Mouse (Mus musculus) CH12.LX (cell line): ENCODE results near the gene Ier3. TPM values are rescaled to one million over a fixed set of nuclear protein-coding genes. Genes with fewer than 3 reads are reported as not detected.

Experiments
- DNase-seq: peaks from one replicate; pipeline ENCODE4 v3.0.0-alpha.2; 2013; ENCODE audit errors: extremely low read depth
- H3K27ac ChIP-seq: 2 replicates; pipeline ENCODE4 v1.5.1; 2012; ENCODE audit warnings: low read depth, mild to moderate bottlenecking, control low read depth, moderate library complexity; ENCODE audit not compliant: insufficient read depth
- H3K27me3 ChIP-seq: replicated peaks from 2 replicates; pipeline ENCODE3; 2012; ENCODE audit warnings: inconsistent platforms
- H3K36me3 ChIP-seq, 2 experiments: replicated peaks in 1 of 2; 2 replicates each; pipeline versions ENCODE3 to v1.6.1; 2012; ENCODE audit warnings: inconsistent platforms in 1 of 2, low read length in 1 of 2, mild to moderate bottlenecking in 1 of 2, mixed read lengths in 1 of 2, moderate library complexity in 1 of 2; ENCODE audit not compliant: control insufficient read depth in 1 of 2, insufficient read depth in 1 of 2
- H3K4me1 ChIP-seq, 2 experiments: 2 replicates each; pipeline ENCODE4 v1.6.1; 2012; ENCODE audit warnings: inconsistent platforms in 1 of 2, moderate library complexity in 1 of 2; ENCODE audit not compliant: insufficient read depth in 2 of 2, control insufficient read depth in 1 of 2
- H3K4me2 ChIP-seq: 2 replicates; pipeline ENCODE4 v1.6.1; 2012; ENCODE audit warnings: low read depth, mild to moderate bottlenecking, control low read depth; ENCODE audit not compliant: poor library complexity, insufficient read depth, severe bottlenecking
- H3K4me3 ChIP-seq, 3 experiments: fragments of 150-350 bp in 1 of 3; sonication (generic) in 1 of 3; replicated peaks in 1 of 3; 2 replicates each; pipeline versions ENCODE3 to v1.5.1; 2011 to 2012; ENCODE audit warnings: low read depth in 2 of 3, low read length in 2 of 3, mild to moderate bottlenecking in 2 of 3, moderate library complexity in 2 of 3, control low read depth in 1 of 3, improper control_type of control experiment in 1 of 3, inconsistent platforms in 1 of 3, mixed read lengths in 1 of 3; ENCODE audit not compliant: poor library complexity in 1 of 3
- H3K79me2 ChIP-seq: replicated peaks from 2 replicates; pipeline ENCODE4 v1.6.1; 2012; ENCODE audit warnings: mild to moderate bottlenecking, moderate library complexity; ENCODE audit not compliant: control insufficient read depth, poor library complexity, insufficient read depth, severe bottlenecking; ENCODE audit errors: extremely low read depth
- H3K9ac ChIP-seq: 2 replicates; pipeline ENCODE4 v1.6.1; 2012; ENCODE audit warnings: low read depth, mild to moderate bottlenecking, control low read depth, moderate library complexity; ENCODE audit not compliant: insufficient read depth
- H3K9me3 ChIP-seq: replicated peaks from 2 replicates; pipeline ENCODE3; 2012; ENCODE audit warnings: low read length, inconsistent platforms, mixed read lengths
- BHLHE40 ChIP-seq: IDR thresholded peaks from 2 replicates; pipeline ENCODE4 v1.6.1; 2011; ENCODE audit warnings: mild to moderate bottlenecking, low read depth, low read length, improper control_type of control experiment
- CHD1 ChIP-seq: IDR thresholded peaks from 2 replicates; pipeline ENCODE4 v1.6.1; 2012; ENCODE audit warnings: low read depth, low read length, improper control_type of control experiment, inconsistent platforms
- CHD2 ChIP-seq: IDR thresholded peaks from 2 replicates; pipeline ENCODE4 v1.6.1; 2011; ENCODE audit warnings: low read length, improper control_type of control experiment
- CTCF ChIP-seq, 2 experiments: IDR thresholded peaks in 1 of 2; conservative IDR thresholded peaks in 1 of 2; 2 replicates each; pipeline ENCODE4 v1.5.1; 2011 to 2012; ENCODE audit warnings: low read depth in 2 of 2, low read length in 2 of 2, improper control_type of control experiment in 1 of 2, inconsistent platforms in 1 of 2, mild to moderate bottlenecking in 1 of 2, moderate library complexity in 1 of 2
- E2F4 ChIP-seq: IDR thresholded peaks from 2 replicates; pipeline ENCODE4 v1.6.1; 2011; ENCODE audit warnings: low read depth, low read length, improper control_type of control experiment; ENCODE audit not compliant: insufficient replicate concordance
- EP300 ChIP-seq: IDR thresholded peaks from 2 replicates; pipeline ENCODE4 v1.6.1; 2011; ENCODE audit warnings: low read length, improper control_type of control experiment
- ETS1 ChIP-seq: conservative IDR thresholded peaks from 2 replicates; pipeline ENCODE4 v1.6.1; 2012; ENCODE audit warnings: low read depth, mild to moderate bottlenecking, inconsistent platforms, low read length, improper control_type of control experiment, moderate library complexity
- GABPA ChIP-seq: IDR thresholded peaks from 2 replicates; pipeline ENCODE4 v1.6.1; 2012; ENCODE audit warnings: low read depth, low read length, improper control_type of control experiment, inconsistent platforms; ENCODE audit not compliant: insufficient replicate concordance
- HCFC1 ChIP-seq: IDR thresholded peaks from 2 replicates; pipeline ENCODE4 v1.6.1; 2012; ENCODE audit warnings: low read depth, mild to moderate bottlenecking, inconsistent platforms, low read length, improper control_type of control experiment
- IRF4 ChIP-seq: IDR thresholded peaks from 2 replicates; pipeline ENCODE4 v1.6.1; 2014; ENCODE audit warnings: low read depth, mild to moderate bottlenecking, inconsistent platforms, low read length, improper control_type of control experiment
- JUN ChIP-seq: IDR thresholded peaks from 2 replicates; pipeline ENCODE4 v1.6.1; 2011; ENCODE audit warnings: low read depth, mild to moderate bottlenecking, low read length, improper control_type of control experiment, moderate library complexity; ENCODE audit not compliant: insufficient read depth
- JUND ChIP-seq: conservative IDR thresholded peaks from 2 replicates; pipeline ENCODE4 v1.6.1; 2011; ENCODE audit warnings: low read depth, low read length, improper control_type of control experiment
- MAFK ChIP-seq: IDR thresholded peaks from 2 replicates; pipeline ENCODE4 v1.6.1; 2011; ENCODE audit warnings: low read length, improper control_type of control experiment; ENCODE audit not compliant: insufficient replicate concordance
- MAX ChIP-seq: IDR thresholded peaks from 2 replicates; pipeline ENCODE4 v1.6.1; 2011; ENCODE audit warnings: low read length, improper control_type of control experiment
- MAZ ChIP-seq: IDR thresholded peaks from 2 replicates; pipeline ENCODE4 v1.6.1; 2012; ENCODE audit warnings: low read depth, mild to moderate bottlenecking, inconsistent platforms, low read length, improper control_type of control experiment, moderate library complexity
- MEF2A ChIP-seq: IDR thresholded peaks from 2 replicates; pipeline ENCODE4 v1.6.1; 2014; ENCODE audit warnings: low read depth, mild to moderate bottlenecking, inconsistent platforms, low read length, improper control_type of control experiment, borderline replicate concordance
- MXI1 ChIP-seq: IDR thresholded peaks from 2 replicates; pipeline ENCODE4 v1.6.1; 2011; ENCODE audit warnings: mild to moderate bottlenecking, low read depth, low read length, improper control_type of control experiment
- MYC ChIP-seq: IDR thresholded peaks from 2 replicates; pipeline ENCODE4 v1.6.1; 2011; ENCODE audit warnings: low read depth, mild to moderate bottlenecking, improper control_type of control experiment, low read length
- NELFE ChIP-seq: IDR thresholded peaks from 2 replicates; pipeline ENCODE4 v1.6.1; 2011; ENCODE audit warnings: low read depth, low read length, improper control_type of control experiment
- PAX5 ChIP-seq: IDR thresholded peaks from 2 replicates; pipeline ENCODE4 v1.6.1; 2012; ENCODE audit warnings: low read length, inconsistent platforms, mixed read lengths
- POLR2A ChIP-seq: IDR thresholded peaks from 2 replicates; pipeline ENCODE4 v1.6.1; 2011; ENCODE audit warnings: low read depth, mild to moderate bottlenecking, improper control_type of control experiment, low read length
- RAD21 ChIP-seq: IDR thresholded peaks from 2 replicates; pipeline ENCODE4 v1.6.1; 2011; ENCODE audit warnings: low read depth, mild to moderate bottlenecking, low read length, improper control_type of control experiment, moderate library complexity
- RCOR1 ChIP-seq: conservative IDR thresholded peaks from 2 replicates; pipeline ENCODE4 v1.6.1; 2012; ENCODE audit warnings: low read depth, mild to moderate bottlenecking, inconsistent platforms, low read length, improper control_type of control experiment
- SIN3A ChIP-seq: IDR thresholded peaks from 2 replicates; pipeline ENCODE4 v1.6.1; 2012; ENCODE audit warnings: low read length, improper control_type of control experiment, inconsistent platforms
- SMC3 ChIP-seq: IDR thresholded peaks from 2 replicates; pipeline ENCODE4 v1.6.1; 2011; ENCODE audit warnings: low read depth, low read length, improper control_type of control experiment
- TBP ChIP-seq: conservative IDR thresholded peaks from 2 replicates; pipeline ENCODE4 v1.6.1; 2011; ENCODE audit warnings: low read depth, low read length, improper control_type of control experiment
- TCF12 ChIP-seq: IDR thresholded peaks from 2 replicates; pipeline ENCODE4 v1.6.1; 2014; ENCODE audit warnings: low read depth, mild to moderate bottlenecking, inconsistent platforms, low read length, improper control_type of control experiment
- USF1 ChIP-seq: IDR thresholded peaks from 2 replicates; pipeline ENCODE4 v1.6.1; 2014; ENCODE audit warnings: low read depth, mild to moderate bottlenecking, inconsistent platforms, low read length, improper control_type of control experiment
- USF2 ChIP-seq: conservative IDR thresholded peaks from 2 replicates; pipeline ENCODE4 v1.6.1; 2011; ENCODE audit warnings: low read depth, low read length, improper control_type of control experiment
- ZC3H11A ChIP-seq: IDR thresholded peaks from 2 replicates; pipeline ENCODE4 v1.6.1; 2012; ENCODE audit warnings: low read depth, mild to moderate bottlenecking, inconsistent platforms, low read length, improper control_type of control experiment
- ZKSCAN1 ChIP-seq: IDR thresholded peaks from 2 replicates; pipeline ENCODE4 v1.6.1; 2012; ENCODE audit warnings: low read depth, inconsistent platforms, low read length, improper control_type of control experiment, borderline replicate concordance
- ZNF384 ChIP-seq: IDR thresholded peaks from 2 replicates; pipeline ENCODE4 v1.6.1; 2012; ENCODE audit warnings: low read depth, low read length, improper control_type of control experiment, inconsistent platforms
- dilution Hi-C: fragments of 300-500 bp; cut with MboI; formaldehyde crosslinking; loops from 2 replicates; pipeline ENCODE4 v1.14.3; 2020; ENCODE audit warnings: low sequenced_read_pairs; ENCODE audit not compliant: extremely low pct_unique_long_range_greater_than_20kb, extremely low pct_ligation_motif_present
- in situ Hi-C: fragments of 300-500 bp; cut with MboI; formaldehyde crosslinking; loops from 3 replicates; pipeline ENCODE4 v1.14.3; 2019; ENCODE audit warnings: low sequenced_read_pairs, low pct_ligation_motif_present, low pct_unique_long_range_greater_than_20kb, mixed read lengths
- polyA plus RNA-seq: library from polyadenylated mRNA; unstranded; fragments of >175 nt; gene quantifications from 2 replicates; pipeline ENCODE4 v1.2.1, GENCODE M21; 2012; ENCODE audit warnings: low read depth; ENCODE audit not compliant: insufficient read length
- total RNA-seq, 2 experiments: library from RNA; depleted of rRNA; stranded (reverse); fragments of 300-350 nt in 1 of 2; fragments of >200 nt in 1 of 2; gene quantifications; 2 replicates each; pipeline ENCODE4 v1.2.3; 2012 to 2014

Ier3 gene
- total and polyA plus RNA-seq, 3 experiments = 12.6 to 27.2 (median 15.0) TPM

DNA sequence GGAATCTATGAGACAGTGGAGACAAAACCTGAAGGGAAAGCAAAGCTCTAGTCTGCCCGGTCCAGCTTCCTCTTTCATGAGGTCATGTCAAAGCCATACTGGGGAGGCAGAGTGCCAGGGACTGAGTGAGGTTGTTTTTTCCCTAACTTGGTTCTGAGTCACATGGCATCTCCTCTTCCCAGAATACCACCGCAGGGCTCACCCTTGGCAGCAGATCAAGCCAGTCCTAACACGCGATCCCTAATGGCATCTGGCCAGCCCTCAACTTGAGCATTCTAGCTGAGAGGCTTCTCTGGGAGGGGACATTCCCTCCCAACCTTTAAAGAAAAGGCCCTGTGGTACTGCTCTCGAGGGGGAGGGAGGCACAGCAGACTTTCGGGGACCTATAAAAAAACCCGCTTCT is 8.2 kb upstream of the Ier3 start:
- H3K4me2 ChIP-seq = peak overlapping the region; percentile 6; the same call in 1 of the 2 replicates
- dilution Hi-C loops = no loop called here
- peak overlapping the region; percentile 46; the same call in 1 of the 2 replicates for H3K27ac ChIP-seq
- H3K9me3 ChIP-seq = no peaks in the 10 kb centered on the region
- H3K36me3 ChIP-seq = no peaks in the 10 kb centered on the region
- no peaks in the 10 kb centered on the region for H3K79me2 ChIP-seq
- in situ Hi-C loops = no loop called here
- H3K9ac ChIP-seq = peak overlapping the region; percentile 24; the same call in 1 of the 2 replicates
- H3K4me1 ChIP-seq = peaks cover 25 to 38% of the 10 kb centered on the region in 2 experiments
- no peaks in the 10 kb centered on the region for H3K27me3 ChIP-seq
- H3K4me3 ChIP-seq = no peak overlapping the region
- TF ChIP-seq TCF12 (peak; percentile 27; the same call in 1 of the 2 replicates), ZNF384 (peak; percentile 43; the same call in 1 of the 2 replicates), MAX (peak; percentile 82), ETS1 (peak; percentile 55), JUND (no peak; the same call in 1 of the 2 replicates), MAFK (no peak), USF1 (no peak; the same call in 1 of the 2 replicates), POLR2A (no peak; the same call in 1 of the 2 replicates), PAX5 (no peak), GABPA (no peak), E2F4 (no peak), TBP (no peak), SIN3A (0 out of 2 replicates have a peak, but pooled peaks have one; percentile 57), ZC3H11A (no peak), JUN (peak; percentile 67; the same call in 1 of the 2 replicates), ZKSCAN1 (no peak), IRF4 (peak; percentile 62), MAZ (no peak), NELFE (0 out of 2 replicates have a peak, but pooled peaks have one; percentile 35), RCOR1 (peak; percentile 75), CHD2 (no peak; the same call in 1 of the 2 replicates), MYC (peak; percentile 55; the same call in 1 of the 2 replicates), EP300 (peak; percentile 44; the same call in 1 of the 2 replicates), CTCF (conservative IDR thresholded peaks at IDR 0.05 in 1 of 2, IDR thresholded peaks at IDR 0.05 in 1 of 2; ENCODE audit: low read depth in 2 of 2, low read length in 2 of 2) (no peak), SMC3 (no peak), MEF2A (0 out of 2 replicates have a peak, but pooled peaks have one; percentile 21), MXI1 (peak; percentile 34; the same call in 1 of the 2 replicates), BHLHE40 (no peak; the same call in none of the 2 replicates), RAD21 (no peak; the same call in 1 of the 2 replicates), USF2 (no peak), HCFC1 (peak; percentile 33), CHD1 (no peak)
- TF ChIP-seq, all 38 proteins: peak for 14
- DNase-seq = peak; percentile 64
